Mouse (Mus musculus): ENCODE measurements at regions not wholly inside any gene's neighbourhood (a gene's known extent, or its start where the extent isn't known, plus 50 kb on each side); places are given as distances from the start of the nearest gene placed in this dataset.

DNA sequence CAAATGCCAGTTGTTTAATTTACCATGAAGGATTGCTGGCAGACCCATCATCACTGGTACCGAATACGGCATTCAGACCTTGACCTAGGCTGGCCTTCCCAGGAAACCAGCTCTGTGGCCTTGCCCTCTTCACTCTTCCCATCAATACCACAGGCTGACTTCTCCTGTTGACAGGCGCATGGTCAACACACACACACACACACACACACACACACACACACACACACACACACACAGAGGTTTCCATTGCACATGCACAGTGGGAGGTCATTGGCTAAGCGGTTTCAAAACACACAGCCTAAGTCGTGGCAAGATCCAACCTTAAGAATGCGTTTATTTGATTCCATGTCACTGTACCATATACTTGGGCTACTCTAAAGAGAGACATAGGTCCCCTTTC is 298.7 kb upstream of the Klf3 start:
- Histone ChIP-seq H3K27ac (ENCODE audit: insufficient read depth, low read length) (no peak overlapping the region), H3K4me1 (ENCODE audit: control insufficient read depth, insufficient read depth, low read length) (peaks cover 3% of the 10 kb centered on the region; the same call in 1 of the 2 replicates), H3K4me3 (ENCODE audit: insufficient read depth, low read length) (no peak overlapping the region)
- TF ChIP-seq CTCF (IDR thresholded peaks at IDR 0.05; ENCODE audit: extremely low read depth, insufficient read depth, low read length) (no peak), POLR2A (IDR thresholded peaks at IDR 0.05; ENCODE audit: extremely low read depth, insufficient read depth, low read length) (no peak)

DNA sequence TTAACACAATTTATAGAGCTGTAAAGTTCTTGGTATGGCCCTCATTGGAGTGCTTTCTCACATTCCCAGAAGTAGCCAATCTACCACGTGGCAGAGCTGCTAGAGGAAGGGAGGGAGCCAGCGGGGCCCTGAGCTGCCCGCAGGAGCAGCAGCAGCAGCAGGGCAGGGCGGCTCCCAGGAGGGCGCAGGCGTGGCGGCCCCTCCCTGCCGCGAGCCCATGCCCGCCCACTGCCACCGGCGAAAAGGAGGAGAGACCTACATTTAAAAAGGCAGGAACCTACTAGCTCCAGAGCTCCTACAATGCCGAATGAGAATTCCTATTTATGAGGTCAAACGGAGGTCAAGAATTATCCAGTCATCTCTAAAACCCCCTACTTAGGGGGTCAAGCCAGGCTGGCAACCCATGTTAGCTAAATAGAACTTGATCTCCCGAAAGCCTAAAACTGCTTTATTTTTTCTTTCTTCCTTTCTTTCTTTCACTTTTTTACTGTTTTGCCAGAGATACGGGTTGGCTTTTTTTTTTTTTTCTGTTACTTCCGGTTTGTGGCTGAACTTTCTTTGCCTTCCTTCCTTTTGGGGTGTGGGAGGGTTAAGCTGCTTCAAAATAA is 297.9 kb upstream of the Klf3 start:
- TF ChIP-seq CTCF (IDR thresholded peaks at IDR 0.05; ENCODE audit: extremely low read depth, insufficient read depth, low read length) (no peak), POLR2A (IDR thresholded peaks at IDR 0.05; ENCODE audit: extremely low read depth, insufficient read depth, low read length) (no peak)
- Histone ChIP-seq H3K4me1 (ENCODE audit: control insufficient read depth, insufficient read depth, low read length) (peaks cover 3% of the 10 kb centered on the region; the same call in 1 of the 2 replicates), H3K27ac (ENCODE audit: insufficient read depth, low read length) (no peak overlapping the region), H3K4me3 (ENCODE audit: insufficient read depth, low read length) (no peak overlapping the region)

DNA sequence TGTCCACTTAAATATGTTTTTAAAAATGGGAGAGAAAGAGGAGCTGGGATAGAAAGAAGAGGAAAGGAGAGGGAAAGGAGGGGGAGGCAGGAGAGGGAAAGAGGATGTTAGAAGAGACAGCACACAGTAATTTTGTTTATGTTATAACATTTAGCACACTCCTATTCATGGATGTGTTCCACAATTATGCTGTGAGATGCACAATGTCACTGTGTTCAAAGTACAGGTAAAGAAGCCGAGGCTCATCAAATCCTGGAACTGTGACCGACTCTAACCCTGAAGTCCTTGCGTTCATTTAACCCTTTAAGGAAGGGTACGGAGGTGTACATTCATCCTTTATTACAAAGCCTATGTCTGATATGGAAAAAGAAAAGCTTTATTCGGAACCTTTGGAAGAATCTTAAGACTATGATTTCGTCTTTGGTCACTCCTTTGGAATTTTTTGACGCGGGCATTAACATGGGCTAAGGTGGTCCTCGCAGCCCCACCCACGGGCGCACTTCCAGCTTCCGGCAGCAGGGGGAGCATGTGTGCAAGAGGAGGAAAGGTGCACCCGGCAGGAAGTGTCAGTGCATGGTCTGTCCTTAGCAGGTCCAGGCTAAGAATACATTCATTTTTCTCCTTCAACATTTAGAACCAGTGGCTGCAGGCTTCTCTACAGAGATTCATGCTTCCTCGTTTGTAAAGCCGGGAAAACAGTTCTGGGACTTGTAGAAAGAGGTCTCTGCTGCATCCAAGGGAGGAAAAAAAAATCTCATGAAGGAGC is 297.2 kb upstream of the Klf3 start:
- no peak overlapping the region for H3K27ac ChIP-seq (ENCODE audit: insufficient read depth, low read length)
- H3K4me3 ChIP-seq (ENCODE audit: insufficient read depth, low read length), result no peak overlapping the region
- peaks cover 3% of the 10 kb centered on the region; the same call in 1 of the 2 replicates for H3K4me1 ChIP-seq (ENCODE audit: control insufficient read depth, insufficient read depth, low read length)
- TF ChIP-seq CTCF (IDR thresholded peaks at IDR 0.05; ENCODE audit: extremely low read depth, insufficient read depth, low read length), result peak; percentile 81
- no peak for TF ChIP-seq POLR2A (IDR thresholded peaks at IDR 0.05; ENCODE audit: extremely low read depth, insufficient read depth, low read length)

DNA sequence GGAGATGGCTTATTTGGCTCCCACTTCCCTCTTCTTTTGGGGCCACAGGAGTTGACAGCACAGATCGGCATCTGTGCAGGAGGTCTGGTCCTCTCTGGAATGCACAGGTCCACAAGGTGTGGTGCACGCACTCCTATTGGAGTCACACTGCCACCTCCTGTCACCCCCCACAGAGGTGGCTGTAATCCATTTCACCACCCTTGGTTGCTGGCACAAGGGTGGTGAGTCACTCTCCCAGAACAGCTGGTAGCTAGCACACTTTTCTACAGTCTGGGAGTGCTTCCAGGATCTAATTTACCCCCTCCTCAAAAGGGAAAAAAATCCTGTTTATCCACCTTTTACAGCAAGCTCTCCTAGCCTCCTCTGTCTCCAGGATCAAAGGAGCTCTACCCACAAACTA is 294.6 kb upstream of the Klf3 start:
- peaks cover 3% of the 10 kb centered on the region; the same call in 1 of the 2 replicates for H3K4me1 ChIP-seq (ENCODE audit: control insufficient read depth, insufficient read depth, low read length)
- H3K27ac ChIP-seq (ENCODE audit: insufficient read depth, low read length), result no peak overlapping the region
- H3K4me3 ChIP-seq (ENCODE audit: insufficient read depth, low read length), result no peak overlapping the region
- TF ChIP-seq POLR2A (IDR thresholded peaks at IDR 0.05; ENCODE audit: extremely low read depth, insufficient read depth, low read length) (no peak), CTCF (IDR thresholded peaks at IDR 0.05; ENCODE audit: extremely low read depth, insufficient read depth, low read length) (no peak)

DNA sequence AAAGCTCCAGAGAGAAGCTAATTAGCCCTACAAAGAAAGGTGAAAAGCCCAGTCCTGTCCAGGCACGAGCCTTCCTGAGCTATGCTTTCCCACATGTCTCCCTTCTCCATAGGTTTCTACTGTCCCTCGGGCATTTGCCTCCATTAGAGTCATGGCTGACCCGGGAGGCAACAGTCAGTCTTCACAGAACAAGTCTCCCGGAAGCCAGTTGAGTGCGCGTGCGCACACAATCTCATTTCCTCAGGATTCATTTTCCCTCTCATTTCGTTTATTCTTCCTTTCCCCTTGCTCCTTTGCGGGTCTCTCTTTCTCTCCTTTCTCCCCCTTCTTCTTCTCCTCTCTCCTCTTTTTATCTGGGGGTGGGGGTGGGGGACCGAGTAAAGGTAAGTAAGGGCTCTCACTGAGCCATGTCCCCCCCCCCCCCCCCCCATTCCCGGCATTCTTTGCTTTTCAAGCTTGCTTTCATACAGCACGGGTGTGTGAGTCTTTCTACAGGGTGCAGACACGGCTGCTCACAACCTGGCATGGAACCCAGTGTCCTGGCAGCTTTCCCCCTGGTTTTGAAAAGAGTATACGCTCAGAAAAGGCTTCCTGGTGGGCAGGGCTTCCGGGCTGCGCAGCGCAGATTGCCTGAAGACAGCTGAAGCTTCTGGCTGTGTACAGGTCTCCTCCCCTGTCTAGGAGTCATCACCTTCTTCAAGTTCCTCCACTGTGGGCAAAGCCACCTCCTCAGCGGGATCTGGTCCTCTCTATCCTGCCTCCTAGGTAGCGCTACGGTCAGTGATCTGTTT is 289.8 kb upstream of the Klf3 start:
- TF ChIP-seq POLR2A (IDR thresholded peaks at IDR 0.05; ENCODE audit: extremely low read depth, insufficient read depth, low read length), result no peak
- no peak for TF ChIP-seq CTCF (IDR thresholded peaks at IDR 0.05; ENCODE audit: extremely low read depth, insufficient read depth, low read length)
- H3K27ac ChIP-seq (ENCODE audit: insufficient read depth, low read length), result no peak overlapping the region
- peak overlapping the region; percentile 21; the same call in 1 of the 2 replicates for H3K4me3 ChIP-seq (ENCODE audit: insufficient read depth, low read length)
- peaks cover 1% of the 10 kb centered on the region; the same call in 1 of the 2 replicates for H3K4me1 ChIP-seq (ENCODE audit: control insufficient read depth, insufficient read depth, low read length)

DNA sequence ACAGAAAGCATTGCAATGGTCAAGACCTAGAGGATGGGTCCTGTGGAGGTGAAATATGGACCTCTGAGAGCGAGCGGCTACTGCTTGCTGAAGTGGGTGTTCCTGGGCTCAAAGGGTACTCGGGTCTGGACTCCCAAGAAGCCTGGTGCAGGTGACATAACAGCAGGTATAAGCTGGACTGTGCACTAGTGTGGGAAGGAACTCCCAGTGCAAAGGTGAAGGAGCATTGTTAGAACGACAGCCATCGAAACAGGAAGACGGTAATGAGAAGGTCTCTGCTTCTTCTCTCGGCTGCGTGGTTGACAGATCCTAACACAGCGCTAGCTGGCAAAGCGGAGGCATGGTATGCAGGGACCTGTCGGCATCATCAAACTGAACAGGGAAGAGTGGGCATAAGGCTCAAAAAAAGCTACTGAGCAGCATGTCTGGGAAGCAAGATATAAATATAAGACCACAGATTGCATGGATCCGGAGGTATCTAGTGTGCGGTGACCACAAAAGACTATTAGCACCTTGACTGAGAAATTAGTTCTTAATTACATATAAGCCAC is 287.0 kb upstream of the Klf3 start:
- Histone ChIP-seq H3K4me3 (ENCODE audit: insufficient read depth, low read length) (no peak overlapping the region), H3K27ac (ENCODE audit: insufficient read depth, low read length) (no peak overlapping the region), H3K4me1 (ENCODE audit: control insufficient read depth, insufficient read depth, low read length) (peaks cover 1% of the 10 kb centered on the region; the same call in 1 of the 2 replicates)
- TF ChIP-seq POLR2A (IDR thresholded peaks at IDR 0.05; ENCODE audit: extremely low read depth, insufficient read depth, low read length), result no peak

DNA sequence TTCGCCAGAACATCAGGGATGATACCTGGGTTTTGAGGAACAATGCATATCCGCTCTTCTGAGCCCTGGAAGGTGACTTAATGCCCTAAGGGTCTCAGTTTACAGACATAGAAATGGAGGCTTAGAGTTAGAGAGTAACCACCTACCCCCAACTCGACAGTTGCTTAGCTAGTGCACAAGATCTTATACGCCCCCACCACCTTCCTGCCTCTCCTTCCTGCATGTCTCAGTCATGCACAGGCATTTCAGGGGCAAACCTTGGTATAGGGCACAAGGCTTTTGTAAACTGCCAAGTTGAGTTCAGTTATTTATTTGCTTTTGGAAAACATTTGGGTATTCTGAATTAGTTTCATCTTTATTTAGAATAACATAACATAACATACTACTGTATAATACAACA is 285.9 kb upstream of the Klf3 start:
- peaks cover 1% of the 10 kb centered on the region; the same call in 1 of the 2 replicates for H3K4me1 ChIP-seq (ENCODE audit: control insufficient read depth, insufficient read depth, low read length)
- TF ChIP-seq CTCF (IDR thresholded peaks at IDR 0.05; ENCODE audit: extremely low read depth, insufficient read depth, low read length) (no peak), POLR2A (IDR thresholded peaks at IDR 0.05; ENCODE audit: extremely low read depth, insufficient read depth, low read length) (no peak)
- no peak overlapping the region for H3K4me3 ChIP-seq (ENCODE audit: insufficient read depth, low read length)
- H3K27ac ChIP-seq (ENCODE audit: insufficient read depth, low read length), result no peak overlapping the region

DNA sequence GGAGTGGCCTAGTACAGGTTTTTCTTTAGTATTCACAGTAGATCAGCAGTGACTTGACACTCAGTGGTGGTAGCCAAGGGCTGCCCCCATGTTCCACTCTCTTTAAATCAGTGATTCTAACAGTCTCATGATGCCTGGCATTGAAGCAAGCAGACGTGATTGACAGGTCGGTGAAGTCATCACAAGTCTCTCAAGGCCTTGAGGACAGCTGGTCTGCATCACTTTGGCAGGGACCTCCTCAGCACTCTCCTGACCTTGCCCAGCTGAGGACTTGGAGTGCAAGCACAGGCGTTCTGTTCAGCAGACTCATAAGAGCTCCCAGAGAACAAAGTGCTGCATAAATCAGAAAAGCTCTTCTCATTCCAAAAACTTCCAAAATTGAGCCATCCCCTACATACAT is 285.4 kb upstream of the Klf3 start:
- peaks cover 1% of the 10 kb centered on the region; the same call in 1 of the 2 replicates for H3K4me1 ChIP-seq (ENCODE audit: control insufficient read depth, insufficient read depth, low read length)
- H3K27ac ChIP-seq (ENCODE audit: insufficient read depth, low read length), result no peak overlapping the region
- TF ChIP-seq POLR2A (IDR thresholded peaks at IDR 0.05; ENCODE audit: extremely low read depth, insufficient read depth, low read length) (no peak), CTCF (IDR thresholded peaks at IDR 0.05; ENCODE audit: extremely low read depth, insufficient read depth, low read length) (no peak)
- H3K4me3 ChIP-seq (ENCODE audit: insufficient read depth, low read length), result no peak overlapping the region

DNA sequence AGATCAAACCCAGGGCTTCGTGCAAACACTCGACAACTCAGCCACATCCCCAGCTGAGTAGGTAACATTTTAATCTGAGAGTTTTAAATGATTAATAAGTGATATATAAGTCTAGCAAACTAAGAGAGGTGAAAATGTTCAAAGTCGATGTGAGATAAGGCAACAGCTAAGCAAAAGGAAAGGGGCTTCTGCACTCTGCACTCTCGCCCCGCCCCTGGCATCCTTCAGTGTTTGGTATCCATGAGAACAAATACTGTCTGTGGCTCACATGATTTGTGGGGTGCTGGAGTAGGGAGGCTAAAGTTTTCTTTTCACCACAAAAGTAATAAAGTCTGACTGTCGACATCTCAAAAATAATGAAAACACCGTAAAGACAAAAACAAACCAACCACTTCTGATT is 284.2 kb upstream of the Klf3 start:
- Histone ChIP-seq H3K4me1 (ENCODE audit: control insufficient read depth, insufficient read depth, low read length) (peaks cover 1% of the 10 kb centered on the region; the same call in 1 of the 2 replicates), H3K4me3 (ENCODE audit: insufficient read depth, low read length) (no peak overlapping the region), H3K27ac (ENCODE audit: insufficient read depth, low read length) (no peak overlapping the region)
- TF ChIP-seq CTCF (IDR thresholded peaks at IDR 0.05; ENCODE audit: extremely low read depth, insufficient read depth, low read length), result no peak
- no peak for TF ChIP-seq POLR2A (IDR thresholded peaks at IDR 0.05; ENCODE audit: extremely low read depth, insufficient read depth, low read length)
